Mouse (Mus musculus) cortical plate, adult 2 months (tissue): Measurements from ENCODE around the gene D17H6S53E.

Source experiments
- CTCF ChIP-seq: fragments of 200-500 bp; IDR thresholded peaks from 2 replicates; pipeline ENCODE4 v1.5.1; 2011; ENCODE audit warnings: mild to moderate bottlenecking, control low read depth, low read length; ENCODE audit not compliant: insufficient read depth; ENCODE audit errors: extremely low read depth
- POLR2A ChIP-seq: fragments of 200-500 bp; IDR thresholded peaks from 2 replicates; pipeline ENCODE4 v1.6.1; 2011; ENCODE audit warnings: mild to moderate bottlenecking, low read length, control low read depth; ENCODE audit not compliant: insufficient read depth; ENCODE audit errors: extremely low read depth

DNA sequence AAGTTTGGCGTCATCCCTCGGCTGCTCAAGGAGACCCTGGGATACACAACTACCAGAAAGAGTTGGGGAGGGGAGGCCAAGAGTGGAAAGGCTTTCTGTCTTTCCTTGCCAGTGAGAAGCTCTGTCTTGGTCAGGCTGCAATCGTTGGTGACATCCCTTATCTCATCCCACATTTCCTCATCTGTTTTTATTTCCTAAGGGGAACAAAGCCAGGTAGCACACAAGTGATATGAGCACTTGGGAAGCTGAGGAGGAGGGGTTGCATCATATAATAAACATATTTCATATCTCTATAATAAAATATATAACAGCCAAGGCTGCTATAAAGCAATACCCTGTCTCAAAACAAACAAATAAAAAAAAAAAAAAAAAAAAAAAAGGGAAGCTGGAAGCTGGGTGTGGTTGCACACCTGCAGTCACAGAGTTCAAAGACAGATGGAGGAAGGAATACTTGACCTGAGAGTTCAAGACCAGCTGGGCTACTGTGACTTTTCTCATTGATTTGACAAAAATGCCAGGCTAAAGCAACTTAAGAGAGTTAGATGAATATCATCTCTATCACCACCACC lies 42.2 kb upstream of the D17H6S53E start:
- TF ChIP-seq CTCF (no peak), POLR2A (no peak)
